Mouse (Mus musculus): ENCODE data around the gene Jagn1. TPM values are rescaled to one million over a fixed set of nuclear protein-coding genes. Genes with fewer than 3 reads are reported as not detected.

The Jagn1 gene
- polyA plus RNA-seq, 1 experiment from 2014 or later: 111 TPM

DNA sequence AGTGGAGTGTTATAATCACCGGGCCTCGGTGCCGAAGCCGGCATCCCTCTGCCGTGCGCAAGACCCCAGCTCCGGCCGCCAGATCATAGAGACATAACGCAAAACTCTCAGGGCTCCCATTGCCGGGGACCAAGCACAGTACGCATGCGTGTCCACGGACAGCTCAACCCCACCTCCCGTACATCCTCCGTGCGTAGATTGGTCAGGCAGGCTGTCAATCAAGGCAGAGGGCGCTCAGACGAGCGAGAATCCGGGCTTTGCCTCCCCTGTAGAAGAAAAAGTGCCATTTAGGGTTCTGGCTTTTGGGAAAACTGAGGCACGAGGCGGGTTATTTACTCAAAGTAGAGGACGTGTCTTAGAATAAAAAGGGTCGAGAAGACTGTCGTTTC is 23.2 kb upstream of the Jagn1 start, which contains the start of gene Rpusd3:
Gene Rpusd3, minus strand, starts transcription at position 142 of the 389 bp plus-strand sequence.
- peak within 1 kb of the TSS; percentile 75 for H3K4me2 ChIP-seq (ENCODE audit: low read length)
- H3K27me3 ChIP-seq (ENCODE audit: insufficient read depth, low read length): no peaks in the 10 kb centered on the region
- peaks cover 11% of the 10 kb centered on the region; the same call in 1 of the 2 replicates for H3K36me3 ChIP-seq (ENCODE audit: insufficient read depth, low read length)
- ATAC-seq (replicated peaks; ENCODE audit: low FRiP score, low read depth) (peak; percentile 95), DNase-seq (ENCODE audit: low spot score) (peak; percentile 99)
- no peak for TF ChIP-seq CTCF (IDR thresholded peaks at IDR 0.05; ENCODE audit: low read depth)
- peak within 1 kb of the TSS; percentile 56 for H3K4me3 ChIP-seq (replicated peaks; ENCODE audit: low read depth, low read length)
- H3K4me1 ChIP-seq (replicated peaks; ENCODE audit: insufficient read depth, low read length): peaks cover 7% of the 10 kb centered on the region
- peak within 1 kb of the TSS; percentile 72 for H3K27ac ChIP-seq
- no peaks in the 10 kb centered on the region for H3K9me3 ChIP-seq (replicated peaks; ENCODE audit: low read length)
- peak within 1 kb of the TSS; percentile 55 for H3K9ac ChIP-seq (ENCODE audit: low read depth, low read length)
- WGBS: under 1% methylated on average over 25 of the region's 25 CpGs

- Histone ChIP-seq H3K4me3 (replicated peaks; ENCODE audit: low read depth, low read length) (no peak overlapping the region), H3K4me2 (ENCODE audit: low read length) (no peak overlapping the region), H3K9ac (ENCODE audit: low read depth, low read length) (no peak overlapping the region), H3K4me1 (replicated peaks; ENCODE audit: insufficient read depth, low read length) (peaks cover 3% of the 10 kb centered on the region), H3K27ac (no peak overlapping the region), H3K36me3 (ENCODE audit: insufficient read depth, low read length) (no peaks in the 10 kb centered on the region), H3K9me3 (replicated peaks; ENCODE audit: low read length) (no peaks in the 10 kb centered on the region), H3K27me3 (ENCODE audit: insufficient read depth, low read length) (no peaks in the 10 kb centered on the region)
- ATAC-seq (replicated peaks; ENCODE audit: low FRiP score, low read depth) (no peak), DNase-seq (ENCODE audit: low spot score) (no peak)
- WGBS: 73% methylated on average over 4 of the region's 4 CpGs
- TF ChIP-seq CTCF (IDR thresholded peaks at IDR 0.05; ENCODE audit: low read depth): no peak
Measured at GRCm38 (mm10) chr6:113423000-113423399, 19.4 kb upstream of the Jagn1 start.

DNA sequence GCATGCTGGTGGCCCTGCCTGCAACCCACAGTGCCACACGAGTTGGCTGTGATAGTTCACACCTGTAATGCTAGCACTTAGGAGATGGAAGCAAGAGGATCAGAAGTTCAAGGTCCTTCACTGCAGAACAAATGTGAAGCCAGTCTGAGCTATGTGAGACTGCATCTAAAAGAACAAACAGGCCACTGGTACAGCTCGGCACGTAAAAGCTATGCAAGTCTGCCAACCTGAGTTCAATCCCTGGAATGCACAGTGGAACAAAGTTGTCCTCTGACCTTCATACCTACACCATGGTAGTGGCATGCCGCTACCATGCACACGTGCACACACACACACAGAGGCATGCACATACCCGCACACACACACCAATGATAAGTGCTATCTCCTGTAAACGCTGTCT is 18.2 kb upstream of the Jagn1 start:
- H3K27me3 ChIP-seq (ENCODE audit: insufficient read depth, low read length): no peaks in the 10 kb centered on the region
- no peak overlapping the region for H3K4me2 ChIP-seq (ENCODE audit: low read length)
- no peak overlapping the region for H3K9ac ChIP-seq (ENCODE audit: low read depth, low read length)
- no peak for TF ChIP-seq CTCF (IDR thresholded peaks at IDR 0.05; ENCODE audit: low read depth)
- H3K36me3 ChIP-seq (ENCODE audit: insufficient read depth, low read length): no peaks in the 10 kb centered on the region
- 81% methylated on average over 7 of the region's 7 CpGs for WGBS
- H3K4me1 ChIP-seq (replicated peaks; ENCODE audit: insufficient read depth, low read length): no peaks in the 10 kb centered on the region
- H3K27ac ChIP-seq: no peak overlapping the region
- no peaks in the 10 kb centered on the region for H3K9me3 ChIP-seq (replicated peaks; ENCODE audit: low read length)
- DNase-seq (ENCODE audit: low spot score): no peak
- ATAC-seq (replicated peaks; ENCODE audit: low FRiP score, low read depth): no peak
- no peak overlapping the region for H3K4me3 ChIP-seq (replicated peaks; ENCODE audit: low read depth, low read length)

DNA sequence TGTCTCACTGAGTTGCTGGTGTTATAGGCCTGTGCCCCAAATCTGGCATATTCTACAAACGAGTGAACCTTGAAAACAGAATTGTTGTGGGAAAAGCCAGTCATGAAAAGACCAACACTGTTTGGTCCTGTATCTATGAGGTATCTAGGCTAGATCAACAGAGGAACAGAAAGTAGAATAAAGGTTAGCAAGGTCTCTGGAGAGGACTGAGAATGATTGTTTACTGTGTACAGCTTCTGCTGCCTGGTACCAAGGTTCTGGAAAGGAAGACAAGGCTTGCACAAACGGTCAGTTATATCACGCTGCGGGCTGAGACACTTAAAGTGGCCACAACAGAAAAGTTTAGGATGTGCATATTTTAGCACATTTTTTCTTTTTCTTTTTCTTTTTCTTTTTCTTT is 15.7 kb upstream of the Jagn1 start:
- no peak for TF ChIP-seq CTCF (IDR thresholded peaks at IDR 0.05; ENCODE audit: low read depth)

GRCm38 (mm10) chr6:113427397-113427796 is 15.0 kb upstream of the Jagn1 start:
- 56% methylated on average over 3 of the region's 3 CpGs for WGBS
- TF ChIP-seq CTCF (IDR thresholded peaks at IDR 0.05; ENCODE audit: low read depth): peak; percentile 79

More for the DNA sequence above, 15.7 kb upstream of the Jagn1 start:
- ATAC-seq (replicated peaks; ENCODE audit: low FRiP score, low read depth) (no peak), DNase-seq (ENCODE audit: low spot score) (no peak)
- Histone ChIP-seq H3K9ac (ENCODE audit: low read depth, low read length) (no peak overlapping the region), H3K36me3 (ENCODE audit: insufficient read depth, low read length) (no peaks in the 10 kb centered on the region), H3K4me2 (ENCODE audit: low read length) (no peak overlapping the region), H3K9me3 (replicated peaks; ENCODE audit: low read length) (no peaks in the 10 kb centered on the region), H3K27me3 (ENCODE audit: insufficient read depth, low read length) (no peaks in the 10 kb centered on the region), H3K4me1 (replicated peaks; ENCODE audit: insufficient read depth, low read length) (no peaks in the 10 kb centered on the region), H3K4me3 (replicated peaks; ENCODE audit: low read depth, low read length) (no peak overlapping the region), H3K27ac (no peak overlapping the region)
- 92% methylated on average over 4 of the region's 4 CpGs for WGBS

DNA sequence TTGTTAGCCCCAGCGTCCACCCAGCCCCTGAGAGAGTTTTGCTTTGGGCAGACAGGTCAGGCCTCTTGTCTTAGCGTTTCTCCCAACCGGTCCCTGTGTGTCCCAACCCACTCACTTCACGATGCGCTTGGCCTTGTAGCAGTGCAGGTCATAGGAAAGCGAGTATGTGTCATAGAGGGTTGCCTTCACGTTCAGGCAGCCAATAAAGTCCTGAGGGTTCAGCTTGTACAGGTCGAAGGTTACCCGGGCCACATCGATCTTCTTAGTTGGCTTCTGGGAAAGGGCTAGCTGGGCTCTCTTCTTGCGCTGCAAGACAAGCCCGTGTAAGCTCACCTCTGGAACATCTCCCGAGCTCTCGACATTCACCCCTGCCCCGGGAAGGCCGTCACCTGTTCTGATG is 14.4 kb upstream of the Jagn1 start:
- Histone ChIP-seq H3K4me2 (ENCODE audit: low read length) (no peak overlapping the region), H3K36me3 (ENCODE audit: insufficient read depth, low read length) (no peaks in the 10 kb centered on the region), H3K4me3 (replicated peaks; ENCODE audit: low read depth, low read length) (no peak overlapping the region), H3K27me3 (ENCODE audit: insufficient read depth, low read length) (no peaks in the 10 kb centered on the region), H3K9ac (ENCODE audit: low read depth, low read length) (no peak overlapping the region), H3K9me3 (replicated peaks; ENCODE audit: low read length) (no peaks in the 10 kb centered on the region), H3K4me1 (replicated peaks; ENCODE audit: insufficient read depth, low read length) (no peaks in the 10 kb centered on the region), H3K27ac (no peak overlapping the region)
- DNase-seq (ENCODE audit: low spot score): no peak
- no peak for TF ChIP-seq CTCF (IDR thresholded peaks at IDR 0.05; ENCODE audit: low read depth)
- ATAC-seq (replicated peaks; ENCODE audit: low FRiP score, low read depth): no peak
- WGBS: 86% methylated on average over 16 of the region's 16 CpGs

More at GRCm38 (mm10) chr6:113427397-113427796, 15.0 kb upstream of the Jagn1 start:
- Histone ChIP-seq H3K36me3 (ENCODE audit: insufficient read depth, low read length) (no peaks in the 10 kb centered on the region), H3K9ac (ENCODE audit: low read depth, low read length) (no peak overlapping the region), H3K4me2 (ENCODE audit: low read length) (no peak overlapping the region), H3K4me1 (replicated peaks; ENCODE audit: insufficient read depth, low read length) (no peaks in the 10 kb centered on the region), H3K27me3 (ENCODE audit: insufficient read depth, low read length) (no peaks in the 10 kb centered on the region), H3K27ac (no peak overlapping the region), H3K9me3 (replicated peaks; ENCODE audit: low read length) (no peaks in the 10 kb centered on the region), H3K4me3 (replicated peaks; ENCODE audit: low read depth, low read length) (no peak overlapping the region)
- no peak for ATAC-seq (replicated peaks; ENCODE audit: low FRiP score, low read depth)
- DNase-seq (ENCODE audit: low spot score): peak; percentile 67

DNA sequence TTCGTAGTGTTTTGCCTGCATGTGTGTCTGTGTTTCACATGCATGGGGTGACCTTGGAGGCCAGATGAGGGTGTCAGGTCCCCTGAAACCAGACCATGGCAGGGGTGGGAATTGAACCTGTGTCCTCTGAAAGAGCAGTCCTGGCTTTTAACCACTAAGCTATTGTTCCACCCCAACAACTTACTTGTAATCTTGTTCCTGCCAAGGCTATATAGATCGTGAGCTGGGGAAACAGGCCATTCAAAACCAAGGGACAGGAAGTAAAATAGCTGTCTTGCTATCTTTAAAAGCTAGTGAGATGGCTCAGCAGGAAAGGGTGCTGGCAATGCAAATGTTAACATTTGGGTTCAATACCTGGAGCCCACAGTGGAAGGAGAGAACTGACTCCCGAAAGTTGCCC is 12.4 kb upstream of the Jagn1 start:
- no peak for TF ChIP-seq CTCF (IDR thresholded peaks at IDR 0.05; ENCODE audit: low read depth)
- no peak overlapping the region for H3K27ac ChIP-seq
- no peak overlapping the region for H3K9ac ChIP-seq (ENCODE audit: low read depth, low read length)
- no peak overlapping the region for H3K4me3 ChIP-seq (replicated peaks; ENCODE audit: low read depth, low read length)
- H3K9me3 ChIP-seq (replicated peaks; ENCODE audit: low read length): no peaks in the 10 kb centered on the region
- ATAC-seq (replicated peaks; ENCODE audit: low FRiP score, low read depth) (no peak), DNase-seq (ENCODE audit: low spot score) (no peak)
- H3K27me3 ChIP-seq (ENCODE audit: insufficient read depth, low read length): no peaks in the 10 kb centered on the region
- 79% methylated on average over 3 of the region's 3 CpGs for WGBS
- H3K4me2 ChIP-seq (ENCODE audit: low read length): no peak overlapping the region
- H3K4me1 ChIP-seq (replicated peaks; ENCODE audit: insufficient read depth, low read length): no peaks in the 10 kb centered on the region
- H3K36me3 ChIP-seq (ENCODE audit: insufficient read depth, low read length): no peaks in the 10 kb centered on the region

Data from kidney, postnatal 0 days (tissue).